ENCODE assay signal across 25 mouse cellular contexts in genomic region chr11:6826157-6826556, GRCm38 (mm10). TPM values are rescaled to one million over a fixed set of nuclear protein-coding genes. Genes with fewer than 3 reads are reported as not detected.
"Had no signal": no experiment of that assay in that cellular context is flagged by ENCODE, and none has a peak within 500 bp of the region (broad histone marks: within the 10 kb centered on the region; RNA-seq: fewer than 3 reads in every experiment).

No protein-coding gene starts in this region.

- DNase-seq: lung, adult 2 months; lung, postnatal 14 days; lung, postnatal 36 days; right cerebral cortex, postnatal 14 days; thymus, adult 2 months; thymus, postnatal 25 days; thymus, postnatal 4 days had no signal

- H3K27me3 ChIP-seq: lung, embryonic 15.5 days; megakaryocyte, embryonic 14.5 days; midbrain, embryonic 13.5 days; midbrain, embryonic 15.5 days; neural tube, embryonic 12.5 days; stomach, embryonic 15.5 days had no signal

- H3K36me3 ChIP-seq: lung, embryonic 15.5 days; midbrain, embryonic 13.5 days; midbrain, embryonic 15.5 days; neural tube, embryonic 12.5 days; stomach, embryonic 15.5 days had no signal

- H3K9me3 ChIP-seq: lung, embryonic 15.5 days; megakaryocyte, embryonic 14.5 days; midbrain, embryonic 13.5 days; midbrain, embryonic 15.5 days; neural tube, embryonic 12.5 days; stomach, embryonic 15.5 days had no signal

- H3K27ac ChIP-seq: lung, embryonic 15.5 days; macrophage; midbrain, embryonic 13.5 days; midbrain, embryonic 15.5 days; neural tube, embryonic 12.5 days; stomach, embryonic 15.5 days; stomach, postnatal 0 days had no signal

- H3K4me3 ChIP-seq: lung, embryonic 15.5 days; megakaryocyte, embryonic 14.5 days; midbrain, embryonic 13.5 days; midbrain, embryonic 15.5 days; neural tube, embryonic 12.5 days; stomach, embryonic 15.5 days had no signal

- H3K9ac ChIP-seq: lung, embryonic 15.5 days; midbrain, embryonic 13.5 days; midbrain, embryonic 15.5 days; neural tube, embryonic 12.5 days; stomach, embryonic 15.5 days had no signal

- H3K4me1 ChIP-seq: lung, embryonic 15.5 days; megakaryocyte, embryonic 14.5 days; midbrain, embryonic 13.5 days; midbrain, embryonic 15.5 days; neural tube, embryonic 12.5 days; stomach, embryonic 15.5 days had no signal

- ATAC-seq: lung, postnatal 0 days; midbrain, embryonic 13.5 days; midbrain, embryonic 15.5 days had no signal

- H3K4me2 ChIP-seq: lung, embryonic 15.5 days; midbrain, embryonic 11.5 days; midbrain, embryonic 13.5 days; midbrain, embryonic 15.5 days; neural tube, embryonic 12.5 days; stomach, embryonic 15.5 days had no signal

RNA-seq across cellular contexts. Expression of gene Gm11983, which starts 11.3 kb away (rescaled TPM):
- total RNA-seq: megakaryocyte progenitor cell, adult 5-6 weeks; midbrain, postnatal 0 days; monocyte, adult 5-6 weeks; neutrophil, adult 5-6 weeks had no signal
- polyA plus RNA-seq: lung, adult 2 months; lung, embryonic 15.5 days; lung, postnatal 0 days; macrophage; midbrain, embryonic 11.5 days; midbrain, embryonic 13.5 days; midbrain, embryonic 15.5 days; midbrain, postnatal 0 days; neural tube, embryonic 12.5 days; neural tube, embryonic 14.5 days; spleen, adult 2 months; stomach, embryonic 15.5 days; stomach, postnatal 0 days; testis, adult 2 months; thymus, adult 2 months; urinary bladder, adult 2 months had no signal
